Mouse (Mus musculus) G1E (cell line): Measurements from ENCODE around the gene Hist1h2bn.
"Not testable (repeated sequence)": the region's sequence is repeated elsewhere in the genome, so short reads cannot be mapped to it uniquely, and the experiment has no call there.

Experiments
- CTCF ChIP-seq: IDR thresholded peaks from 2 replicates; pipeline ENCODE4 v1.5.1; 2012; ENCODE audit warnings: low read depth, low read length, inconsistent platforms, mixed read lengths
- POLR2AphosphoS5 ChIP-seq: IDR thresholded peaks from 2 replicates; pipeline ENCODE4 v1.6.1; 2012; ENCODE audit warnings: low read depth, low read length, inconsistent platforms; ENCODE audit not compliant: insufficient replicate concordance

DNA sequence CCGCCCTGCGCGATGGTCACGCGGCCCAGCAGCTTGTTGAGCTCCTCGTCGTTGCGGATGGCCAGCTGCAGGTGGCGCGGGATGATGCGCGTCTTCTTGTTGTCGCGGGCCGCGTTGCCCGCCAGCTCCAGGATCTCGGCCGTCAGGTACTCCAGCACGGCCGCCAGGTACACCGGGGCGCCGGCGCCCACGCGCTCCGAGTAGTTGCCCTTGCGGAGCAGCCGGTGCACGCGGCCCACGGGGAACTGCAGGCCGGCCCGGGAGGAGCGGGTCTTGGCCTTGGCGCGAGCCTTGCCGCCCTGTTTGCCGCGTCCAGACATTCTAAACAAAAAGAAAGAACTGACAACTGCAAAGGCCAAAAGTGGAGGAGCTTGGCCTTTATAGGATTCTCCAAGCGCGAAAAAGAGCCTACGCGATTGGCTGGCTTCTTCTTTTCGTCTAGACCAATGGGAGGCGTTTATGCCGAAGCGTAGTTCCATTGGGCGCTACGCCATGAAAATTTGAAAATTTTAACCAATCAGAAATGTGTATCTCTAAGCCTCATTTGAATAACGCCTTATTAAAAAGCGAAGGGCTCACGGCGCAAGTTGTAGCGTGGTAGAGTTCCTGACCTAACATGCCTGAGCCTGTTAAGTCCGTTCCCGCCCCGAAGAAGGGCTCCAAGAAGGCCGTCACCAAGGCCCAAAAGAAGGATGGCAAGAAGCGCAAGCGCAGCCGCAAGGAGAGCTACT is 33.1 kb downstream of the Hist1h2bn start, which contains the start of the genes Hist1h2an and Hist1h2bp:
- not testable (repeated sequence) for TF ChIP-seq CTCF, POLR2AphosphoS5
